Mouse (Mus musculus): ENCODE measurements around the gene Gm21190. TPM values are rescaled to one million over a fixed set of nuclear protein-coding genes. Genes with fewer than 3 reads are reported as not detected.
A peak's percentile ranks its signal among the peaks of the same experiment; 100 is the strongest.
"Not testable (repeated sequence)": the region's sequence is repeated elsewhere in the genome, so short reads cannot be mapped to it uniquely, and the experiment has no call there.

Gm21190 gene
- polyA plus RNA-seq, 1 experiment = not detected

DNA sequence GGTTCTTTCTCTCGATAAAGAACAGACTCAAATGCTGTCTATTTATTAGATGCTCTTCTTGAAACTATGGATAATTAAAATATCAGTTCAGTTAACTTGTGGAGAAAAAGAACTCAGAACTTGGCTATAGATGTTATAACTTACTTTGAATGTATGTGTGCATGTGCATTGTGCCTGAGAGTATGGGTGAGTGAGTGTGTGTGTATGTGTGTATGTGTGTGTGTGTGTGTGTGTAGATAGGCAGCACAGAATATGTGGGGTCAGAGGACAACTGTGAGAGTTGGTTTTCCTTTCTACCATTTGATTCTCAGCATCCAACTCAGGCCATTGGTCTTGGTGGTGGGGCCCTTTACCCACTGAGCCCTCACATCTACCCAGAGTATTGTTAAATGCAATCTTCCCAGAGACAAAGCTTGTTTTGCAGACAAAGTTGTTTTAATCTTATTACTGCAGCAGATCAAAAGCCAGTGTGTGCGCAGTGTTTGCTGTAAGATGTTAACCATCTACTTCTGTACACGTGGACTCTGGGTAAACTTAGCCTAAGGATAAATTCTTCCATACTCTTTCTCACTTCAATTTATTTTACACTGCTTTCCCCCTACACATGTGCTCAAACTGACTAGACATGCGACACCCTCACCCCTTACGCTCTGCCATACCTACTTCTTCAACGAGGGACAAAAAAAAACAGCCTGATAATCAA is 21.1 kb downstream of the Gm21190 start:
- not testable (repeated sequence) for H3K27ac ChIP-seq (ENCODE audit: insufficient read depth, low read length); H3K4me1 ChIP-seq (ENCODE audit: control insufficient read depth, insufficient read depth, low read length); H3K4me3 ChIP-seq (ENCODE audit: insufficient read depth, low read length)

- Histone ChIP-seq H3K4me1 (ENCODE audit: control insufficient read depth, insufficient read depth, low read length) (no peaks in the 10 kb centered on the region), H3K27ac (ENCODE audit: insufficient read depth, low read length) (no peak overlapping the region), H3K4me3 (ENCODE audit: insufficient read depth, low read length) (no peak overlapping the region)
- TF ChIP-seq CTCF (IDR thresholded peaks at IDR 0.05; ENCODE audit: extremely low read depth, insufficient read depth, low read length) = no peak
- TF ChIP-seq POLR2A (IDR thresholded peaks at IDR 0.05; ENCODE audit: extremely low read depth, insufficient read depth, low read length) = no peak
These were observed 21.8 kb downstream of the Gm21190 start for GRCm38 (mm10) chr5:15507309-15507619.

DNA sequence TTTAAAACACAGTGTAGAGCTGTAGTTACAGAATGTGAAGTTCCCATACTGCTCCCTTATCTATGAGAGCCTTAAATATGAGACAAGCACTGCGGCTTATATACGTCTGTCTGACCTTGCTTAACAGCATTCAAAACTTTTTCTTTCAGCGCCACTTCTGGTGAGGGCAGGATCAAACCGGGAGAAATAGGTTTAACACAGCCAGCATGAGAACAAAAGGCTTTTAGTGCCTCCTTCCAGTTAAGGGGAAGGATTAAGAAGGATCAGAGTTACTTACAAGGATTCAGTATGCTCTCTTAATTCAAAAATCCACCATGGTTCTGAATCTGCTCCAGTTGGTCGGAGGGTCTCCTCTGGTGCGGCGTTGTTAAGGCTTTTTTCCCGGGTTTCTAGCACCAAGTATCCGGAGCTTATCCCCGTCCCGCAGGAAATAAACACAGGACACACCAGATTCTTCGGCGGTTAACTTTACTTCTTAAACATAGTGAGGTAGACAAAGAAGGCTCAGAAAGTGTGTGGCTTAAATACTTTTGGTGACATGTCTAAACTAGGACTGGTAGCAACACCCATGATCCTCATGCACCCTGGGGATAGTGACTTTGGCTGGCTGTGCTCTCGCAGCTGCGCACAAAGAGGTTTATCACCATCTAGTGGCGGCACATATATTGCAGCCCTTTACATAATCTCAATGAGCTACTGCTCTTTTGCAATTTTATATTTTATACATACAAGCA is 22.3 kb downstream of the Gm21190 start:
- TF ChIP-seq POLR2A (IDR thresholded peaks at IDR 0.05; ENCODE audit: extremely low read depth, insufficient read depth, low read length) (no peak), CTCF (IDR thresholded peaks at IDR 0.05; ENCODE audit: extremely low read depth, insufficient read depth, low read length) (peak; percentile 57; the same call in 1 of the 2 replicates)
- no peak overlapping the region for H3K4me3 ChIP-seq (ENCODE audit: insufficient read depth, low read length)
- H3K4me1 ChIP-seq (ENCODE audit: control insufficient read depth, insufficient read depth, low read length) = no peaks in the 10 kb centered on the region
- no peak overlapping the region for H3K27ac ChIP-seq (ENCODE audit: insufficient read depth, low read length)

- H3K4me1 ChIP-seq (ENCODE audit: control insufficient read depth, insufficient read depth, low read length); H3K27ac ChIP-seq (ENCODE audit: insufficient read depth, low read length): not testable (repeated sequence)
These were observed 30.1 kb downstream of the Gm21190 start for GRCm38 (mm10) chr5:15498774-15499400.

DNA sequence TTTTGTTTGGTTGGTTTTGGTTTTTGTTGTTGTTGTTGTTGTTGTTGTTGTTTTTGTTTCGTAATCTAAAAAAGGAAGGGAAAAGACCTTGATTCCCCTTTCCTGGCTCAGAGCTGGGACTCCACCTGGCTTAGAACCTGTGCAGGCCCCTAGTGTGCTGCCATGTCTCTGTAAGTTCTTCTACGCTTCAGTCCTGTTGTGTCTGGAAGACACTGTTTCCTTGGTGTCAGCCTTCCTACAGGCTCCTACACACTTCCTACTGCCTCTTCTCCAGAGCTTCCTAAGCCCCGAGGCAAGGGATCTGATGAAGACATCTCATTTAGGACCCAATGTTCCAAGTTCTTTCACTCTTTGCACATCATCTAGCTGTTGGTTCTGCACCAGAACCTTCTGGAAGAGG is 30.7 kb downstream of the Gm21190 start:
- not testable (repeated sequence) for H3K27ac ChIP-seq (ENCODE audit: insufficient read depth, low read length); H3K4me3 ChIP-seq (ENCODE audit: insufficient read depth, low read length); H3K4me1 ChIP-seq (ENCODE audit: control insufficient read depth, insufficient read depth, low read length)

More at GRCm38 (mm10) chr5:15498774-15499400, 30.1 kb downstream of the Gm21190 start:
- H3K4me3 ChIP-seq (ENCODE audit: insufficient read depth, low read length) = not testable (repeated sequence)

DNA sequence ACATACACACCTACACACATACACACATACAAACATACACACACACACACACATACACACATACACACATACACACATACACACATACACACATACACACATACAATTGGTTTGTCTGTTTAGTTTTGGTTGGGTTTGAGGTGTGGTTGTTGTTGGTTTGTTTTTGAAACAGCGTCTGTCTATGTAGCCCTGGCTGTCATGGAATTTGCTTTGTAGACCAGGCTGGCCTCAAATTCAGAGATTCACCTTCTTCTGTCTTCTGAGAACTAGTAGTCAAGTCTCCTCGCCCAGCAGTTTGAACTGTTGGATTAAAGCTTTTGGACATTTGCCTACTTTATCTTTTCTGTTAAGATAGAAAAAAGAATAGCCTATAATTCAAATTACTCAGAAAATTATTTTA is 38.1 kb downstream of the Gm21190 start:
- not testable (repeated sequence) for H3K27ac ChIP-seq (ENCODE audit: insufficient read depth, low read length); H3K4me1 ChIP-seq (ENCODE audit: control insufficient read depth, insufficient read depth, low read length); H3K4me3 ChIP-seq (ENCODE audit: insufficient read depth, low read length)

DNA sequence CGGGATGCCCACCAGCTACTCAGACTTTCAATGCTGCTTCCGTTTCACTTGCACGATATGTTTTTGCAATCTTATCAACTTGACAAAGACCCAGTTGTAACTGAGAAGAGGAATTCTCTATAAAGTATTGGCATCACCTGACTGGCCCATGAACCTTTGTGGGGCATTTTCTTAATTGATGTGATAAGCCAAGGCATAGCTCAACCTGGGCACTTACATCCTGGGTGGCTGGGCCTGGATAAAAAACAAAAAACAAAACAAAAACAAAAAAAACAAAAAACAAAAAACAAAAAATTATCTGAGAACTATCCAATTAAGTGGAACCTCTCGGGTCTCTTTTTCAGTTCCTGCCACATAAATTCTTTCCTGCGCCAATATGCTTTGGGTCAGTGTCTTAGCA is 40.3 kb downstream of the Gm21190 start:
- Histone ChIP-seq H3K4me1 (ENCODE audit: control insufficient read depth, insufficient read depth, low read length) (no peaks in the 10 kb centered on the region), H3K27ac (ENCODE audit: insufficient read depth, low read length) (no peak overlapping the region), H3K4me3 (ENCODE audit: insufficient read depth, low read length) (no peak overlapping the region)
- TF ChIP-seq CTCF (IDR thresholded peaks at IDR 0.05; ENCODE audit: extremely low read depth, insufficient read depth, low read length) (no peak), POLR2A (IDR thresholded peaks at IDR 0.05; ENCODE audit: extremely low read depth, insufficient read depth, low read length) (no peak)

DNA sequence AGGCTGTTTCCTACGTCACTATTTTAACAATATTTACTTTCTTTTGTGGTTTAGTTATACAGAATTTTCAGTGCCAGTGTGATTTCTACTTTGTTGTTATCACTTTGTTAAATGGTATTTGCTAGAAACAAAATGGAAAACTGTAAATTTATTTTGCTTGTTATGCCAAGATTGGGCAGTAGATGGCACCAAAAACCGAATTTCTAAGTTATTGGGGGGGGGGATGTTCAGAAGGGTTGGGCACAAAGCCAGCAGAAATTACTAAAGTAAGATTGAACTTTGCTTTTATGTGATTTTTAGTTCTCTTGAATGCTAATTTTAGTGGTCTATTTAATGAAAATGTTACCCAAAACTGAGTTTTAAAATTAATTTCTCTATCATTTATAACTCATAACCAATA is 44.4 kb downstream of the Gm21190 start:
- not testable (repeated sequence) for H3K4me3 ChIP-seq (ENCODE audit: insufficient read depth, low read length); H3K27ac ChIP-seq (ENCODE audit: insufficient read depth, low read length); H3K4me1 ChIP-seq (ENCODE audit: control insufficient read depth, insufficient read depth, low read length)

DNA sequence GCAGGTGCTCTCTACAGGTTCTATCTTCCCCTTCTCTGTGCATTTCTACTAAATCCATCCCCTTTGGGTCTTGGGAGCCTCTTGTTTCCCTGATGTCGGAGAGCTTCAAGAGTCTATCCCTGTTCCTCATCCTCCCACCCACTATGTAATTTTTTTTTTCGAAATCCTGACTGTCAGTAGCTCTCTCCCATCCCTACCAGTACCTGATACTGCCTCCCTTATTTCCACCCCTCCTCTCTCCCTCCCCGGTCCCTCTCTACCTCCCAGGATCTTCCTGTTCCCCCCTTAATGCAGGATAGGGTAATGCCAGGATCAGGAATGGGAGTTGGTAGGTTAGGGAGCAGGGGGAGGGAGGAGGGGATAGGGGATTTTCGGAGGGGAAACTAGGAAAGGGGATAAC is 45.4 kb downstream of the Gm21190 start:
- not testable (repeated sequence) for H3K27ac ChIP-seq (ENCODE audit: insufficient read depth, low read length); H3K4me3 ChIP-seq (ENCODE audit: insufficient read depth, low read length); H3K4me1 ChIP-seq (ENCODE audit: control insufficient read depth, insufficient read depth, low read length)

DNA sequence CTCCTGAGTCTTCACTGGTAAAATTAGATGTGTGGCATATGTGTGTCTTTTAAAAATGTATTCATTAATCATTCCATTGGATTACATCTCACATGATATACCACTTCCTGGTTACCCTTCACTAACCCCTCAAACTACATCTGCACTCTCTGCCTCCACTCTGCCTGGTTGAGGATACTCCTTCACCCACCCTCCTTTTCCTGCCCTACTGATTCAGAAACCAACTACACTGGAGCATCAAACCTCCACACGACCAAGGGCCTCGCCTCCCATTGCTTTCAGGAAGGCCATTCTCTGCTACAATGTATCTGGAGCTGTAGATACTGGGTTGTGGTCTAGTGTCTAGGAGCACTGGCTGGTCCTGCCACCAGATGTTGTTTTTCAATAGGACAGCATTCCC is 46.2 kb downstream of the Gm21190 start:
- H3K4me3 ChIP-seq (ENCODE audit: insufficient read depth, low read length); H3K4me1 ChIP-seq (ENCODE audit: control insufficient read depth, insufficient read depth, low read length); H3K27ac ChIP-seq (ENCODE audit: insufficient read depth, low read length): not testable (repeated sequence)

DNA sequence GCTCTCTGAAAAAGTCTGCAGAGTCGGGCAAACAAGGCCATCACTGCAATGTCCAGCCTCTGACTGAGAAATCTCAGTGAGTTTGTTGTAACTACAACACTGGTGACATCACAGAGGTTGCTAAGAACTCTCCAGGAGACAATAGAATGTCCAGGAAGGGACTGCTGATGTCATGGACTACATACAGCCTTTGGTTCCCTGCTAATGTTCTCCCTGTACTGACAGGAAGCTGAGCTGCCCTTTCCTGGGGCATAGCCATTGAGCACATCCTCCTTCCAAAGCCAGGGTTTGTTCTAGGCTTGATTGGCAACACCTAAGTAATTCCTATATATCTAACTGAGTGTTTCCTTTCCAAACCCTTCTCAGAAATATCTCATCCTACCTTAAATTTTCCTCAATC is 52.6 kb downstream of the Gm21190 start, which contains the start of gene Gm21149:
Gene Gm21149, minus strand, starts transcription at position 101 of the 400 bp plus-strand sequence.
- not testable (repeated sequence) for H3K27ac ChIP-seq (ENCODE audit: insufficient read depth, low read length); H3K4me1 ChIP-seq (ENCODE audit: control insufficient read depth, insufficient read depth, low read length); H3K4me3 ChIP-seq (ENCODE audit: insufficient read depth, low read length)

Other genes with a start within 250 kb of the Gm21190 start
- gene Gm21149, start 52.7 kb downstream of the Gm21190 start, polyA plus RNA-seq (2012; rRNA removed) = 0.15 TPM in 1 of 2 replicates, not detected in the other
- gene Gm21083, start 48.1 kb upstream of the Gm21190 start, polyA plus RNA-seq (2012; rRNA removed) = not detected in 2 replicates
- gene Speer4d, start 89.8 kb upstream of the Gm21190 start, polyA plus RNA-seq (2012; rRNA removed) = not detected in 2 replicates
- gene 4930572O03Rik, start 127.8 kb upstream of the Gm21190 start, polyA plus RNA-seq (2012; rRNA removed) = not detected in 2 replicates
- gene Speer4c, start 185.0 kb upstream of the Gm21190 start, polyA plus RNA-seq (2012; rRNA removed) = not detected in 2 replicates